Comparison of ENCODE assay signal across 7 mouse cellular contexts in genomic region chr1:66863741-66864495, GRCm38 (mm10). TPM values are rescaled to one million over a fixed set of nuclear protein-coding genes. Genes with fewer than 3 reads are reported as not detected.
A peak's percentile ranks its signal among the peaks of the same experiment; 100 is the strongest.
DNase-seq lines count a peak whose midpoint lies in the region; ATAC-seq lines count a peak whose summit lies in the region.

No protein-coding gene starts in this region.

- no peaks in the 10 kb centered on the region for H3K9me3 ChIP-seq in heart, embryonic 12.5 days (replicated peaks)
- peaks cover 5% of the 10 kb centered on the region; the same call in 1 of the 2 replicates for H3K9me3 ChIP-seq in limb, embryonic 13.5 days
- H3K9me3 ChIP-seq in stomach, embryonic 14.5 days (ENCODE audit: control insufficient read depth, low read depth, low read length), result no peaks in the 10 kb centered on the region

- ATAC-seq in heart, embryonic 12.5 days (ENCODE audit: insufficient number of reproducible peaks, low FRiP score), result no peak
- no peak for ATAC-seq in limb, embryonic 13.5 days (ENCODE audit: low FRiP score, low read depth)
- no peak for ATAC-seq in stomach, embryonic 14.5 days (ENCODE audit: insufficient number of reproducible peaks, insufficient read depth, low FRiP score, low read depth)

- H3K36me3 ChIP-seq in heart, embryonic 12.5 days, result peaks cover 3% of the 10 kb centered on the region
- H3K36me3 ChIP-seq in limb, embryonic 13.5 days, result peaks cover 4% of the 10 kb centered on the region
- no peaks in the 10 kb centered on the region for H3K36me3 ChIP-seq in stomach, embryonic 14.5 days (ENCODE audit: control insufficient read depth, insufficient read depth, low read length)

- H3K4me1 ChIP-seq in heart, embryonic 12.5 days (replicated peaks), result peaks cover 16% of the 10 kb centered on the region
- H3K4me1 ChIP-seq in limb, embryonic 13.5 days, result peaks cover 9% of the 10 kb centered on the region
- 0 out of 2 replicates have a peak, but pooled peaks cover 4% of the 10 kb centered on the region for H3K4me1 ChIP-seq in stomach, embryonic 14.5 days (ENCODE audit: control insufficient read depth, insufficient read depth, low read length)

- no peak overlapping the region for H3K9ac ChIP-seq in heart, embryonic 12.5 days
- no peak overlapping the region for H3K9ac ChIP-seq in limb, embryonic 13.5 days
- H3K9ac ChIP-seq in stomach, embryonic 14.5 days (replicated peaks; ENCODE audit: low read depth, low read length), result no peak overlapping the region

- 15% methylated on average over 9 of the region's 9 CpGs for WGBS in heart, embryonic 12.5 days
- 11% methylated on average over 9 of the region's 9 CpGs for WGBS in limb, embryonic 13.5 days
- 14% methylated on average over 9 of the region's 9 CpGs for WGBS in stomach, embryonic 14.5 days

- H3K27ac ChIP-seq in heart, embryonic 12.5 days (ENCODE audit: poor library complexity, severe bottlenecking), result peak overlapping the region; percentile 16; the same call in 1 of the 2 replicates
- no peak overlapping the region for H3K27ac ChIP-seq in limb, embryonic 13.5 days
- no peak overlapping the region for H3K27ac ChIP-seq in stomach, embryonic 14.5 days (ENCODE audit: low read length)

- H3K27me3 ChIP-seq in heart, embryonic 12.5 days (replicated peaks), result no peaks in the 10 kb centered on the region
- H3K27me3 ChIP-seq in limb, embryonic 13.5 days, result no peaks in the 10 kb centered on the region
- H3K27me3 ChIP-seq in stomach, embryonic 14.5 days (ENCODE audit: control insufficient read depth, insufficient read depth, low read length), result no peaks in the 10 kb centered on the region

- peak overlapping the region; percentile 59 for H3K4me2 ChIP-seq in heart, embryonic 12.5 days
- H3K4me2 ChIP-seq in limb, embryonic 13.5 days (replicated peaks), result peak overlapping the region; percentile 73
- peak overlapping the region; percentile 51 for H3K4me2 ChIP-seq in stomach, embryonic 14.5 days (replicated peaks; ENCODE audit: low read depth, low read length)

- peak overlapping the region; percentile 34 for H3K4me3 ChIP-seq in heart, embryonic 12.5 days
- H3K4me3 ChIP-seq in limb, embryonic 13.5 days, result peak overlapping the region; percentile 85
- H3K4me3 ChIP-seq in stomach, embryonic 14.5 days (ENCODE audit: low read depth, low read length), result peak overlapping the region; percentile 89

- DNase-seq in 416B (ENCODE audit: low read depth), result peak; percentile 53
- DNase-seq in CD4-positive helper T cell, adult 2 months (ENCODE audit: low read depth, low spot score), result peak; percentile 48
- no peak for DNase-seq in gastrocnemius, postnatal 10 days
- no peak for DNase-seq in gastrocnemius, postnatal 25 days

RNA-seq across cellular contexts. Expression of gene Acadl, which starts 0.8 kb away (rescaled TPM):
- polyA plus RNA-seq in heart, embryonic 12.5 days (2016; fragmentation: Nextera tagmentation; extraction: Ambion mirVana), result 396 and 405 TPM in 2 replicates
- polyA plus RNA-seq in limb, embryonic 13.5 days (2015; fragmentation: Nextera tagmentation; extraction: Ambion mirVana), result 75.8 and 83.4 TPM in 2 replicates
- polyA plus RNA-seq in stomach, embryonic 14.5 days (2014; fragmentation: Nextera tagmentation; extraction: Ambion mirVana), result 100 and 114 TPM in 2 replicates
- total RNA-seq in gastrocnemius, postnatal 10 days (2021), result 100 to 1,000 TPM; 339 to 357 TPM
- total RNA-seq in gastrocnemius, postnatal 25 days (2021), result 100 to 1,000 TPM; 256 to 293 TPM

RNA-seq across cellular contexts. Expression of gene Kansl1l, which starts 46.6 kb away (rescaled TPM):
- polyA plus RNA-seq in heart, embryonic 12.5 days (2016; fragmentation: Nextera tagmentation; extraction: Ambion mirVana), result 12.1 and 13.1 TPM in 2 replicates
- polyA plus RNA-seq in limb, embryonic 13.5 days (2015; fragmentation: Nextera tagmentation; extraction: Ambion mirVana), result 20.3 and 22.4 TPM in 2 replicates
- polyA plus RNA-seq in stomach, embryonic 14.5 days (2014; fragmentation: Nextera tagmentation; extraction: Ambion mirVana), result 16.1 and 17.2 TPM in 2 replicates
- 10 to 100 TPM; 20.0 to 21.4 TPM for total RNA-seq in gastrocnemius, postnatal 10 days (2021)
- 10 to 100 TPM; 17.1 to 17.6 TPM for total RNA-seq in gastrocnemius, postnatal 25 days (2021)

Comparison
In these comparisons a context has a peak if more than half of its experiments do, and no peak if none do; other contexts are left out.
1. DNase-seq: peak in 416B (single experiment) and CD4-positive helper T cell, adult 2 months (single experiment); none in gastrocnemius, postnatal 10 days (single experiment) and gastrocnemius, postnatal 25 days (single experiment).
2. H3K4me3 ChIP-seq: peak in every context shown above with its lines; median percentile 89 in stomach, embryonic 14.5 days; 85 in limb, embryonic 13.5 days; 34 in heart, embryonic 12.5 days.
3. Peak in every context shown above with its lines, with median percentiles within 50 percentile points of each other: H3K4me2 ChIP-seq.